Mouse (Mus musculus) ES-Bruce4 (cell line): ENCODE data around the gene H2al1d. TPM values are rescaled to one million over a fixed set of nuclear protein-coding genes. Genes with fewer than 3 reads are reported as not detected.
"Not testable (repeated sequence)": the region's sequence is repeated elsewhere in the genome, so short reads cannot be mapped to it uniquely, and the experiment has no call there.

Experiments
- H3K27ac ChIP-seq: 2 replicates; pipeline ENCODE4 v1.5.1; 2012; ENCODE audit warnings: low read length, inconsistent platforms; ENCODE audit not compliant: insufficient read depth
- H3K27me3 ChIP-seq: 2 replicates; pipeline ENCODE4 v1.6.1; 2012; ENCODE audit warnings: mild to moderate bottlenecking, low read length, inconsistent platforms; ENCODE audit not compliant: control insufficient read depth, poor library complexity, insufficient read depth, severe bottlenecking
- H3K36me3 ChIP-seq: 2 replicates; pipeline ENCODE4 v1.6.1; 2012; ENCODE audit warnings: inconsistent platforms, mild to moderate bottlenecking, low read length, moderate library complexity; ENCODE audit not compliant: control insufficient read depth, poor library complexity, insufficient read depth, severe bottlenecking
- H3K4me1 ChIP-seq: one replicate; pipeline ENCODE4 v1.8.1; 2011; ENCODE audit warnings: low read length; ENCODE audit not compliant: control insufficient read depth, insufficient read depth
- H3K4me3 ChIP-seq: 2 replicates; pipeline ENCODE4 v1.5.1; 2011; ENCODE audit warnings: low read depth, mild to moderate bottlenecking, low read length
- H3K9ac ChIP-seq: 2 replicates; pipeline ENCODE4 v1.6.1; 2012; ENCODE audit warnings: low read depth, mild to moderate bottlenecking, inconsistent platforms; ENCODE audit not compliant: poor library complexity, severe bottlenecking
- H3K9me3 ChIP-seq: replicated peaks from 2 replicates; pipeline ENCODE4 v1.6.1; 2012; ENCODE audit warnings: mild to moderate bottlenecking, low read length, inconsistent platforms; ENCODE audit not compliant: control insufficient read depth, poor library complexity, insufficient read depth, severe bottlenecking
- CTCF ChIP-seq: IDR thresholded peaks from one replicate; pipeline ENCODE4 v1.8.1; 2011; ENCODE audit warnings: low read depth, low read length
- EP300 ChIP-seq: IDR thresholded peaks from 2 replicates; pipeline ENCODE4 v1.6.1; 2011; ENCODE audit warnings: low read depth, low read length; ENCODE audit not compliant: insufficient read depth
- POLR2A ChIP-seq: IDR thresholded peaks from one replicate; pipeline ENCODE4 v1.8.1; 2011; ENCODE audit warnings: low read length; ENCODE audit not compliant: insufficient read depth
- polyA plus RNA-seq: library from polyadenylated mRNA; stranded (reverse); fragments of >200 nt; gene quantifications from 2 replicates; pipeline ENCODE4 v1.2.4, GENCODE M21; 2011; ENCODE audit warnings: low read depth; ENCODE audit not compliant: missing spikeins, insufficient read depth, insufficient read length

The H2al1d gene
- not detected in 2 replicates for polyA plus RNA-seq

- H3K36me3 ChIP-seq, H3K9ac ChIP-seq, H3K4me3 ChIP-seq, H3K27ac ChIP-seq, H3K4me1 ChIP-seq, H3K9me3 ChIP-seq, H3K27me3 ChIP-seq: not testable (repeated sequence)
Observed at GRCm38 (mm10) chrX:11308524-11308923, at the start of gene H2al1d. Gene H2al1d, plus strand, starts transcription at chrX:11308824.

DNA sequence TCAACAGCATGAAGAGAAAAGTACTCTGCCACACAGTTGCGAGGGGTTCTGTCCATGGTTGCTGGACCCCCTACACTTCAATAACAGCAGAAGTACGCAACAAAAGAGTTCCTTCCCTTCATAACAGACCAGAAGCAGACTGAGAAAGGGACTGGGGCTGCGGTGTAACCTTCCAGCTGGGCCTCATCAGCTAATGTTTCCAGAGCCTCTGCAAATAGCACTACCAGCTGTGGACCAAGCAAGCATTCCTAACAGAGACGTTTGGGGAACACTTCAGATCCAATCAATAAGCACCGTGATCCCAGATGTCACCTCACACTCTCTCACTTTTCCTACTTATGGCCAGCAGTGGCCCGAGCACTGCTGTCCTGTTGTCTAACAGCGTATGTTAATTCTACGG is 43.7 kb upstream of the H2al1d start:
- Histone ChIP-seq H3K4me3 (no peak overlapping the region), H3K27me3 (no peaks in the 10 kb centered on the region), H3K27ac (no peak overlapping the region), H3K36me3 (no peaks in the 10 kb centered on the region), H3K9me3 (no peaks in the 10 kb centered on the region), H3K4me1 (no peaks in the 10 kb centered on the region), H3K9ac (no peak overlapping the region)
- TF ChIP-seq POLR2A (no peak), EP300 (no peak), CTCF (no peak)

GRCm38 (mm10) chrX:11267791-11268190 is 40.8 kb upstream of the H2al1d start:
- H3K9me3 ChIP-seq: no peaks in the 10 kb centered on the region
- H3K9ac ChIP-seq: no peak overlapping the region
- H3K27me3 ChIP-seq: no peaks in the 10 kb centered on the region

DNA sequence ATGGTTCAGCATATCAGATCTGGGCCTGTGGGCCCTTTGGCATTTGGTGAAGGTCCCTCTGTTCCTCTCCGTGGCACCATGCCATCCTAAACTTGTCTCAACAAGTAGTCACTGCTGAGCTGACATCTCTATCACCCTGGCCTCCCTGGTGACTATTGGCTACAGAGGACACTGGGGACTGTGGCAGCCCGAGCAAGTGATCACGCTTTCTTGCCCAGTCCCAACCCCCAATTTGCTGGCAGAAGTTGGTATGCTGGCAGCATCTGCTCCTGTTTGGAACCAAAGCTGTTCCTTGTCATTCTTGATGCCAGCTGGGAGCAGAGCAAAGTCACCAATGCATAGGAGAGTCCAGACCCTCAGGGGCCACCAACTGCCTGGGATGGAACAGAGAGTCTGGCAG is 39.5 kb upstream of the H2al1d start:
- Histone ChIP-seq H3K27ac (no peak overlapping the region), H3K36me3 (no peaks in the 10 kb centered on the region), H3K4me3 (no peak overlapping the region), H3K9me3 (no peaks in the 10 kb centered on the region), H3K4me1 (no peaks in the 10 kb centered on the region), H3K27me3 (no peaks in the 10 kb centered on the region), H3K9ac (no peak overlapping the region)
- TF ChIP-seq CTCF (no peak), POLR2A (no peak), EP300 (no peak)

More at GRCm38 (mm10) chrX:11267791-11268190, 40.8 kb upstream of the H2al1d start:
- no peak overlapping the region for H3K4me3 ChIP-seq
- no peak for TF ChIP-seq CTCF
- TF ChIP-seq POLR2A: no peak
- TF ChIP-seq EP300: no peak
- H3K27ac ChIP-seq: no peak overlapping the region
- no peaks in the 10 kb centered on the region for H3K36me3 ChIP-seq
- no peaks in the 10 kb centered on the region for H3K4me1 ChIP-seq

GRCm38 (mm10) chrX:11273190-11273589 is 35.4 kb upstream of the H2al1d start:
- TF ChIP-seq POLR2A (no peak), CTCF (no peak), EP300 (no peak)
- no peaks in the 10 kb centered on the region for H3K27me3 ChIP-seq
- H3K9me3 ChIP-seq: no peaks in the 10 kb centered on the region
- H3K27ac ChIP-seq: no peak overlapping the region
- H3K9ac ChIP-seq: no peak overlapping the region
- H3K4me3 ChIP-seq: no peak overlapping the region
- no peaks in the 10 kb centered on the region for H3K4me1 ChIP-seq
- H3K36me3 ChIP-seq: no peaks in the 10 kb centered on the region

DNA sequence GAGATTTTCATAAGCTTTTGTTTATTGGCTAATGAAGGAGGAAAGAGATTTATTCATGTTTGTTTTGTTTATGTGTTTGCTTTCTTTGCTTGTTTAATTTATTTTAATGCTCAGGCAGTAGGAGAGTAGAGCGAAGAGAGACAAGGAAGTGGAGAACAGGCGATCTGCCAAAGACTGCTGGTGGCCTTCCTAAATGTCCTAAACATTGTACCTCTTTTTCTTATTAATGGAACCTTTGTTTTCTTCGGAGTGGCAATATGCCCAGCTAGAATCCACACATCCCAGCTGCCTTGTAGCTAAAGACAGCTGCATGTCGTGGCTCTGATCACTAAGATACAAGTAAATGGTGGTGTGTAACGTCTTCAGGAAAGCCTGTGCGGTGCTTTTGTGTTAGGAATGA is 31.5 kb upstream of the H2al1d start:
- no peaks in the 10 kb centered on the region for H3K36me3 ChIP-seq
- no peaks in the 10 kb centered on the region for H3K9me3 ChIP-seq
- no peaks in the 10 kb centered on the region for H3K4me1 ChIP-seq
- no peak overlapping the region for H3K27ac ChIP-seq
- H3K4me3 ChIP-seq: no peak overlapping the region
- TF ChIP-seq CTCF: no peak
- TF ChIP-seq EP300: no peak
- TF ChIP-seq POLR2A: no peak
- no peak overlapping the region for H3K9ac ChIP-seq
- no peaks in the 10 kb centered on the region for H3K27me3 ChIP-seq

- H3K27ac ChIP-seq: no peak overlapping the region
- H3K9ac ChIP-seq: no peak overlapping the region
- H3K36me3 ChIP-seq: no peaks in the 10 kb centered on the region
- H3K4me1 ChIP-seq: no peaks in the 10 kb centered on the region
- H3K9me3 ChIP-seq: peaks cover 8% of the 10 kb centered on the region
- H3K27me3 ChIP-seq: no peaks in the 10 kb centered on the region
- no peak for TF ChIP-seq CTCF
- TF ChIP-seq EP300: no peak
- no peak for TF ChIP-seq POLR2A
- H3K4me3 ChIP-seq: no peak overlapping the region
Observed at GRCm38 (mm10) chrX:11280741-11281140, 27.9 kb upstream of the H2al1d start.
